Mouse (Mus musculus) stomach, postnatal 0 days (tissue): ENCODE data around the gene E2f7. TPM values are rescaled to one million over a fixed set of nuclear protein-coding genes. Genes with fewer than 3 reads are reported as not detected.

Experiments used
- ATAC-seq: fragments of 200-750 bp; cut with Nextera tagmentation; 2 replicates; pipeline ENCODE4 v1.8.0; 2017; ENCODE audit not compliant: low FRiP score, low TSS enrichment
- DNase-seq: peaks from one replicate; pipeline ENCODE4 v3.0.0-alpha.2; 2016; ENCODE audit warnings: low spot score
- H3K27ac ChIP-seq: fragments of 300-500 bp; sonication (generic); replicated peaks from 2 replicates; pipeline ENCODE4 v1.5.1; 2014; ENCODE audit warnings: mild to moderate bottlenecking, control low read depth
- H3K27me3 ChIP-seq: fragments of 300-500 bp; sonication (generic); 2 replicates; pipeline ENCODE4 v1.6.1; 2014; ENCODE audit warnings: low read length; ENCODE audit not compliant: control insufficient read depth, insufficient read depth
- H3K36me3 ChIP-seq: fragments of 300-500 bp; sonication (generic); 2 replicates; pipeline ENCODE4 v1.6.1; 2014; ENCODE audit warnings: low read length, mixed read lengths; ENCODE audit not compliant: control insufficient read depth, insufficient read depth
- H3K4me1 ChIP-seq: fragments of 300-500 bp; sonication (generic); replicated peaks from 2 replicates; pipeline ENCODE4 v1.6.1; 2014; ENCODE audit warnings: antibody characterized with exemption; ENCODE audit not compliant: control insufficient read depth, insufficient read depth
- H3K4me2 ChIP-seq: fragments of 300-500 bp; sonication (generic); replicated peaks from 2 replicates; pipeline ENCODE4 v1.6.1; 2014; ENCODE audit warnings: low read depth, mild to moderate bottlenecking, control low read depth, moderate library complexity
- H3K4me3 ChIP-seq: fragments of 300-500 bp; sonication (generic); 2 replicates; pipeline ENCODE4 v1.5.1; 2014; ENCODE audit warnings: low read depth, low read length, control low read depth
- H3K9ac ChIP-seq: fragments of 300-500 bp; sonication (generic); 2 replicates; pipeline ENCODE4 v1.6.1; 2014; ENCODE audit warnings: mild to moderate bottlenecking, low read length, control low read depth, mixed read lengths
- H3K9me3 ChIP-seq: fragments of 300-500 bp; sonication (generic); 2 replicates; pipeline ENCODE4 v1.6.1; 2016; ENCODE audit warnings: low read length; ENCODE audit not compliant: control insufficient read depth
- CTCF ChIP-seq: IDR thresholded peaks from 2 replicates; pipeline ENCODE4 v1.5.1; 2016; ENCODE audit warnings: antibody characterized with exemption, low read depth, mild to moderate bottlenecking, moderate library complexity
- EP300 ChIP-seq: optimal IDR thresholded peaks from 2 replicates; pipeline ENCODE3; 2016; ENCODE audit warnings: antibody characterized with exemption
- WGBS: fragments of 180-500 bp; shearing (Covaris S2); extraction: QIAGEN DNeasy Blood & Tissue Kit; methylation state at CpG from one replicate; pipeline ENCODE4 v1.1.7; 2014; 5-methylcytosine and 5-hydroxymethylcytosine counted together
- polyA plus RNA-seq: library from polyadenylated mRNA; unstranded; fragments of >200 nt; fragmentation: Nextera tagmentation; extraction: Ambion mirVana; gene quantifications from 2 replicates; pipeline ENCODE4 v1.2.1, GENCODE M21; 2015

Gene E2f7
- polyA plus RNA-seq, 1 experiment from 2014 or later = 5.4 TPM

DNA sequence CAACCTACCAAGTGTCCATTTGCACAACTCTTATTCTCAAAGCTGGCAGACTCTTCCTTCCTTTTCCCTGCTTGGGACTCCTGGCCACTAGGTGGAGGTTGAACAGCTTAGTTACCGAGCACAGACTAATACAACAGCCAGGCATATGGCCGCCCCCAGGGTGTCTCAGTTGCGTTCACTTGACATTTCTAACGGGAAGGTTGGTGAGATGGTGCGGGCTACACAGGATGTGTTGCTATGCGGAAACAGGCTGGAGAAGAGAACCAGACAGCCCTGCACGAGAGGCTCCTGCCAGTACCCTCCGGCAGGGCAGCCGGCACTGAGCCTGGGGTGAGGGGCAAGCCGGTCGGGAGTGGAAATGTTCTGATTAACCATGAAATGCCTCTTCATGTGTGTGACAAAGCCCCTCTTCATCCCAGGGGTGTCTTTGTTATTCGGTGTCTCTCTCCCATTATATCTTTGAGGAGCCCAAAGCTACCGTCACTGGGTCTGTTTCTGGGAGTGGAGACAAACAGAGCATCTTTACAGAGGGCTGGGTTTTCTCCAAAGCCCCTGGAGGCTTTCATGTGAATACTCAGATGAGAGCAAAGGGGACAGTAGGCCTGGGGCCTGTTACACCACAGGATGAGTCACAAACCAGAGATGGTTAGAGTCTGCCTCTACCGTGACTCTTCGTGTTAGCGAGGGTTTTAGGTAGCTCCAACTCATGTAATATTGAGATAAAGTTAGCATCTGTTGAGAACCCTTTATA, 17.1 kb downstream of the E2f7 start:
- DNase-seq = no peak
- Histone ChIP-seq H3K4me1 (no peaks in the 10 kb centered on the region), H3K4me2 (no peak overlapping the region), H3K9me3 (no peaks in the 10 kb centered on the region), H3K36me3 (peaks cover 21% of the 10 kb centered on the region), H3K9ac (no peak overlapping the region), H3K4me3 (no peak overlapping the region), H3K27me3 (no peaks in the 10 kb centered on the region), H3K27ac (no peak overlapping the region)
- 91% methylated on average over 16 of the region's 16 CpGs for WGBS
- TF ChIP-seq CTCF (peak; percentile 13; the same call in 1 of the 2 replicates), EP300 (no peak)
- no peak for ATAC-seq

GRCm38 (mm10) chr10:110763416-110763815, 18.2 kb downstream of the E2f7 start:
- Histone ChIP-seq H3K27me3 (no peaks in the 10 kb centered on the region), H3K27ac (no peak overlapping the region), H3K36me3 (peaks cover 23% of the 10 kb centered on the region), H3K9ac (no peak overlapping the region), H3K4me3 (no peak overlapping the region), H3K4me1 (no peaks in the 10 kb centered on the region), H3K4me2 (no peak overlapping the region), H3K9me3 (no peaks in the 10 kb centered on the region)
- 96% methylated on average over 13 of the region's 13 CpGs for WGBS
- ATAC-seq = no peak
- TF ChIP-seq EP300 (no peak), CTCF (no peak)
- DNase-seq = no peak

DNA sequence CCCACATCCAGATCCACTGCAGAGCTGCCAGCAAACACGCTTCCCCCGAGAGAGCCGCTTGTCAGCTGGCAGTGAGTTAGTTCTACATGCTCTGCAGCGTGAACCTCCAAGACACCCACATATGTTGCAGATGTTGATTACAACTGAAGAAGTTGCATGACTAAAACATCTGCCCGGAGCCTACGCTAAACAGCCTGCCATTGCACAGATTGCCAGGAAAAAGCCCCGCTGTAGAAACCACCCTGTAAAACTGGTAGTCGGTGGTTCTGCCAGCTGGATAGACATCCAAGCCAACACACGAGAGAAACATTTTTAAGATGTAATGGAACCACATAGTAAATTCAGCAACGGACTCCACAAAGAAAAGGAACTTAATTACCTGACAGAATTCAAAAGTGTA, 24.3 kb downstream of the E2f7 start:
- Histone ChIP-seq H3K4me1 (no peaks in the 10 kb centered on the region), H3K27ac (no peak overlapping the region), H3K9me3 (no peaks in the 10 kb centered on the region), H3K27me3 (no peaks in the 10 kb centered on the region), H3K4me3 (no peak overlapping the region), H3K4me2 (no peak overlapping the region), H3K9ac (no peak overlapping the region), H3K36me3 (peaks cover 15% of the 10 kb centered on the region)
- WGBS = 93% methylated on average over 10 of the region's 10 CpGs
- DNase-seq = no peak
- TF ChIP-seq EP300 (no peak), CTCF (no peak)
- no peak for ATAC-seq

GRCm38 (mm10) chr10:110773201-110773600, 28.0 kb downstream of the E2f7 start:
- Histone ChIP-seq H3K27me3 (no peaks in the 10 kb centered on the region), H3K9ac (no peak overlapping the region), H3K27ac (no peak overlapping the region), H3K36me3 (peaks cover 8% of the 10 kb centered on the region), H3K4me3 (no peak overlapping the region), H3K4me1 (no peaks in the 10 kb centered on the region), H3K9me3 (no peaks in the 10 kb centered on the region), H3K4me2 (no peak overlapping the region)
- 80% methylated on average over 12 of the region's 12 CpGs for whole genome bisulfite sequencing
- DNase-seq = no peak
- TF ChIP-seq CTCF (no peak), EP300 (no peak)
- ATAC-seq = no peak

DNA sequence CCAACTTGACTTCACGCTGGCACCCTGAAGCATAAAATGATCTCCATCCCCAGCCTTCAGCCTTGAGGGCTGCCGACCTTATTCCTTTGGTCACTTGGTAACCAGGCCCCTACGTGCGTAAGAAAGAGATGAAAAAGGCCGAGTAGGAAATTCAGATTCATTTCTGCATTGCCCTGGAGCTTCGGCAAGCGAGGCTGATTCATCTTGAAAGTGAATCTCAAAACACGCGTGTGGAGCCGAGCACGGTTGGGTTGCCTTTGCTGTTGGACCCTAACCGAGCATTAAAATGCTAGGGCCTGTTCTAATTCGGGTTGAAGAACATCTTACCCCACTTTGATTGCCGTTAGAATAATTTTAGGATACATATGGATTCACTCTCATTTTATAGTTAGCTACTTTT, 28.6 kb downstream of the E2f7 start:
- Histone ChIP-seq H3K4me1 (no peaks in the 10 kb centered on the region), H3K9me3 (no peaks in the 10 kb centered on the region), H3K4me2 (no peak overlapping the region), H3K27me3 (no peaks in the 10 kb centered on the region), H3K4me3 (no peak overlapping the region), H3K36me3 (peaks cover 12% of the 10 kb centered on the region), H3K9ac (no peak overlapping the region), H3K27ac (no peak overlapping the region)
- DNase-seq (no peak), ATAC-seq (no peak)
- WGBS = 94% methylated on average over 14 of the region's 14 CpGs
- no peak for TF ChIP-seq EP300
- no peak for TF ChIP-seq CTCF

GRCm38 (mm10) chr10:110781772-110782171, 36.5 kb downstream of the E2f7 start:
- no peaks in the 10 kb centered on the region for H3K27me3 ChIP-seq
- no peak overlapping the region for H3K27ac ChIP-seq
- 92% methylated on average over 14 of the region's 14 CpGs for WGBS
- no peaks in the 10 kb centered on the region for H3K4me1 ChIP-seq
- TF ChIP-seq EP300 (no peak), CTCF (no peak)
- peaks cover 13% of the 10 kb centered on the region for H3K36me3 ChIP-seq
- DNase-seq = no peak
- no peak overlapping the region for H3K4me2 ChIP-seq
- no peaks in the 10 kb centered on the region for H3K9me3 ChIP-seq
- H3K9ac ChIP-seq = no peak overlapping the region
- no peak overlapping the region for H3K4me3 ChIP-seq
- no peak for ATAC-seq
